Mouse (Mus musculus) embryonic facial prominence, embryonic 11.5 days (tissue): ENCODE measurements around the gene Akain1. TPM values are rescaled to one million over a fixed set of nuclear protein-coding genes. Genes with fewer than 3 reads are reported as not detected.

Source experiments
- ATAC-seq: fragments of 200-750 bp; cut with Nextera tagmentation; replicated peaks from 2 replicates; pipeline ENCODE4 v1.8.0; 2017; ENCODE audit warnings: low read depth; ENCODE audit not compliant: insufficient number of reproducible peaks, low FRiP score, low TSS enrichment
- DNase-seq: peaks from one replicate; pipeline ENCODE4 v3.0.0-alpha.2; 2015; ENCODE audit warnings: low spot score
- H3K27ac ChIP-seq: fragments of 300-500 bp; sonication (generic); replicated peaks from 2 replicates; pipeline ENCODE4 v1.5.1; 2014; ENCODE audit warnings: mild to moderate bottlenecking, low read depth, low read length, control low read depth
- H3K27me3 ChIP-seq: fragments of 300-500 bp; sonication (generic); 2 replicates; pipeline ENCODE4 v1.6.1; 2014; ENCODE audit warnings: mild to moderate bottlenecking, low read length, moderate library complexity, mixed read lengths; ENCODE audit not compliant: control insufficient read depth, insufficient read depth
- H3K36me3 ChIP-seq: fragments of 300-500 bp; sonication (generic); replicated peaks from 2 replicates; pipeline ENCODE4 v1.6.1; 2014; ENCODE audit warnings: low read depth, mild to moderate bottlenecking, low read length, moderate library complexity, mixed read lengths; ENCODE audit not compliant: control insufficient read depth, insufficient read depth
- H3K4me1 ChIP-seq: fragments of 300-500 bp; sonication (generic); 2 replicates; pipeline ENCODE4 v1.6.1; 2014; ENCODE audit warnings: low read length, mixed read lengths; ENCODE audit not compliant: control insufficient read depth, insufficient read depth
- H3K4me2 ChIP-seq: fragments of 300-500 bp; sonication (generic); 2 replicates; pipeline ENCODE4 v1.6.1; 2014; ENCODE audit warnings: low read depth, mild to moderate bottlenecking, control low read depth, low read length, moderate library complexity
- H3K4me3 ChIP-seq: fragments of 300-500 bp; sonication (generic); 2 replicates; pipeline ENCODE4 v1.5.1; 2014; ENCODE audit warnings: low read depth, low read length, control low read depth
- H3K9ac ChIP-seq: fragments of 300-500 bp; sonication (generic); replicated peaks from 2 replicates; pipeline ENCODE4 v1.6.1; 2014; ENCODE audit warnings: mild to moderate bottlenecking, control low read depth, low read length
- H3K9me3 ChIP-seq: fragments of 300-500 bp; sonication (generic); replicated peaks from 2 replicates; pipeline ENCODE4 v1.6.1; 2016; ENCODE audit warnings: mild to moderate bottlenecking, low read length, inconsistent platforms, mixed read lengths; ENCODE audit not compliant: control insufficient read depth
- WGBS: fragments of 180-500 bp; shearing (Covaris S2); extraction: QIAGEN DNeasy Blood & Tissue Kit; methylation state at CpG from one replicate; pipeline ENCODE4 v1.1.7; 2014; 5-methylcytosine and 5-hydroxymethylcytosine counted together
- polyA plus RNA-seq: library from polyadenylated mRNA; unstranded; fragments of >200 nt; fragmentation: Nextera tagmentation; extraction: Ambion mirVana; gene quantifications from 2 replicates; pipeline ENCODE4 v1.2.1, GENCODE M21; 2014

Akain1 gene
- 0.15 and 0.17 TPM in 2 replicates for polyA plus RNA-seq

DNA sequence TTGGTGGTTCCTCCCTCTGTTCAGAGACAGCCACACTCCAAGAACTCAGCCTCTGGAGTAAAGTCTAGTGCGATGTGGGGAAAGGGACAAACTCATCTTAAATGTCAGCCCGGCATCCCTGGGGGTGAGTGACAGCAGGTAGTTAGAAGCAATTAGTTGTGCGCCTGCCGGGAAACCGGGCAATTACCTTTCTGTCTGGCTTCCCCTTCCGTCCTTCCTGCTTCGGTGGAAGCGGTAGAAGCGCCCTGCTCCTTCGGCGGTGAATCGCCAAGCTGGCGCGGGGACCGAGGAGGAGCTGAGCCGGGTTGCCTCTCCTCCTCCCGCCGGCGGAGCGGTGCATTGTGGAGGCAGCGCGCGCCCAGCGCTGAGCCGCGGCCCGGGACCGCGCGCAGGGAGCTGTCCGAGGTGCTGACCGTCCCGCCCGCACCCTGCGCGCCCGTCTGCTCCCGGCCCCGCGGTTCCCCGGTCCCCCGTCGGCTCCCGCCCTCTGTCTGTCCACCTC is at the start of gene Akain1:
Gene Akain1 (plus strand): TSS at position 337 of the 502 bp plus-strand sequence.
- peaks cover 2% of the 10 kb centered on the region; the same call in 1 of the 2 replicates for H3K4me1 ChIP-seq
- peak; percentile 89 for DNase-seq
- H3K27ac ChIP-seq, result no peak within 1 kb of the TSS
- H3K27me3 ChIP-seq, result peaks cover 20% of the 10 kb centered on the region
- H3K9me3 ChIP-seq, result no peaks in the 10 kb centered on the region
- ATAC-seq, result peak; percentile 90
- no peak within 1 kb of the TSS for H3K9ac ChIP-seq
- H3K4me3 ChIP-seq, result peak within 1 kb of the TSS; percentile 23
- under 1% methylated on average over 37 of the region's 44 CpGs for WGBS
- peak within 1 kb of the TSS; percentile 67 for H3K4me2 ChIP-seq
- H3K36me3 ChIP-seq, result no peaks in the 10 kb centered on the region

DNA sequence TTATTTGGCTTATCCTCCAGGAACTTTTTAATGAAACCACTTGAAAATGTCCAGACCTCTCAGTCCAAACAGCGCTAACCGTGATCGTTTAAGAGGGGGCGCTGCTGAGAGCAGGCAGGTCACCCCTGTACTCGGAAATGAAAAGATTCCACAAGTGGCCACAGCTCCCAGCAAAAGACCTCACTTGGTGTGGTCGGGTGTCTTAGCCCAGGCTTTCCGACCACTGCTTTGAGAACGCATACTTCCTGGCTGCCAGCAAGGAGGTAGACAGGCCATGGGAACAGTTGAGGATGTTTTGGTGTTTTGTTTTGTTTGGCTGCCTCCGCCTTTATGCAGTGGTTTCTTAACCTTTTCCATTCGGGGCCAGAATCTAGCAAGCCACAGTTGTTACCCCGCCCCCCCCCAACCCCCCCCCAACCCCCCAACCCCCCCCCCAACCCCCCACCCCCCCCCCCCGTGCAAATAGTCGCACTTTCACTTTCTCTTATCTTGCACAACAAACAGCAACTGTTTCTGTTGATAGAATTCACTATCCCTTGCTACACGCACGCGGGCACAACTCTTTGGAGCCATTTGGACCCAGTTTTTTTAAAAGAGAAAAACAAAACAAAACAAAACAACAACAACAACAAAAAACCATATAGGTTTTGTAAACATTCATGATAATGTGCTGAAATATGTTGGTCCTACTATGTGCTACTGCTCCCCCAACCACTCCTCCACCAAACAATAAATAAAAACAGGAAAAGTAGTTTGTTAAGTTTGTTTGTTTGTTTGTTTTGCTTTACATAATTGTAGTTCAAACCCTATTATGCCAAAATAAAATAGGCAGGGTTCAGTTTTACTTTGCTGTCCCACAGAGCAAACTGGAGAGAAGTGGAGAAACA is 42.7 kb upstream of the Akain1 start:
- WGBS, result 41% methylated on average over 13 of the region's 16 CpGs
- Histone ChIP-seq H3K4me2 (no peak overlapping the region), H3K4me3 (no peak overlapping the region), H3K36me3 (no peaks in the 10 kb centered on the region), H3K9me3 (no peaks in the 10 kb centered on the region), H3K27ac (no peak overlapping the region), H3K27me3 (no peaks in the 10 kb centered on the region), H3K4me1 (no peaks in the 10 kb centered on the region), H3K9ac (no peak overlapping the region)
- DNase-seq (no peak), ATAC-seq (no peak)

DNA sequence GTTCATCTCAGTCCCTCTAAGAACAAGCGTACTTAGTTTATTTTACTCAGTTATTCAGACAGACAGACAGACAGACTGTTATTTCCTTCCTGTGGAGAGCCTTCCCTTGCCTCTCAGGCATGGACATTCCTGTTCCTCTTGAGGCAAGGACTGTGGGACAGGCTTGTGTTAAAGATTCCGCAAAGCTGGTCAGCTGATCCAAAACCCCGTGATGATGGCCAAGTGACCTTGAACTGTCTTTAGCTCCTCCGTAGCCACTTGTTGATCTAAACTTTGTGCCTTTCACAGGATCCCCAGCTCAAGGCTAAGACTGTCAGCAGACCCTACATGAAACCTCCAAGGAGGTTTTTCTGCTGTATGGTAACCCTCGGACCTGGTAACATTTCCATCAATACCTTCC is 42.0 kb upstream of the Akain1 start:
- Histone ChIP-seq H3K27ac (no peak overlapping the region), H3K36me3 (no peaks in the 10 kb centered on the region), H3K4me2 (no peak overlapping the region), H3K27me3 (no peaks in the 10 kb centered on the region), H3K4me3 (no peak overlapping the region), H3K4me1 (no peaks in the 10 kb centered on the region), H3K9ac (no peak overlapping the region), H3K9me3 (no peaks in the 10 kb centered on the region)
- WGBS, result 52% methylated on average over 5 of the region's 5 CpGs
- ATAC-seq (no peak), DNase-seq (no peak)

DNA sequence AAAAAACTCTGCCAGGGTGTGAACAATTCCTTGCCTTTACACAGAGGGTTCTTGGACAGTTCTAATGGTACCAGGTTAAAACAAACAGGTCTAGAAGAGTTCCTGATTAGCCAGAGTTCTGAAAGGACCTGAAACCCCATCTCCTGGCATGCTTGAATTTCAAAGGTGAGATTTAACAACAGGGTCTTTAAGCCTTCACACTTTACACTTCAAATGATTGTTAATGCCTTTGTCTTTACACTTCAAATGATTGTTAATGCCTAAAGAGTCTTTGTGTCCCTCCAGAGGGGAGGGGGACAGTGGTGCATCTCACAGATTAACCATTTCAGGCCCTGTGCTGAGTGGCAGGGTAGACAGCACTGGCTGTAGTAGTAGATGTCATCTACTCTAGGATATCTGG is 41.0 kb upstream of the Akain1 start:
- DNase-seq, result no peak
- H3K4me1 ChIP-seq, result no peaks in the 10 kb centered on the region
- no peaks in the 10 kb centered on the region for H3K27me3 ChIP-seq
- no peak overlapping the region for H3K4me3 ChIP-seq
- H3K36me3 ChIP-seq, result no peaks in the 10 kb centered on the region
- H3K9me3 ChIP-seq, result no peaks in the 10 kb centered on the region
- no peak overlapping the region for H3K9ac ChIP-seq
- no peak overlapping the region for H3K27ac ChIP-seq
- no peak for ATAC-seq
- no peak overlapping the region for H3K4me2 ChIP-seq

DNA sequence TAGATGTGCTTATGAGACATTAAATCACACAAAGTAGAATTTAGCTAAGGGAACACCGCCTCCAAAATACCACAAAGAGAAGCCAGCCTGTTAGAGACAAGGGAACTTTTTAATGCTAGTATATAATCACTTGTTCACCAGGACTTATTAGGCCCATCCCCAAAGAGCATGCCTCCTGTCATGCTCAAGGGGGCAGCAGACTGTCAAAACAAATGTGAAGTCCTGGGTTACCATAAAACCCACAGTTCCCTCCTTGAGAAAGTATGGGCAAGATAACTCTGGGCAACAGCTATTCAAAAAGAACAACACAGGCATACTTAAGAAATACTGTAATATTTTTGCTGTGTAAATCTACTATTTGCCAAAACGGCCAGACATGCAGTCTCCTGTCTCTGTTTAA is 38.0 kb upstream of the Akain1 start:
- 82% methylated on average over 2 of the region's 2 CpGs for WGBS
- Histone ChIP-seq H3K36me3 (no peaks in the 10 kb centered on the region), H3K9me3 (no peaks in the 10 kb centered on the region), H3K27me3 (no peaks in the 10 kb centered on the region), H3K27ac (no peak overlapping the region), H3K9ac (no peak overlapping the region), H3K4me3 (no peak overlapping the region), H3K4me2 (no peak overlapping the region), H3K4me1 (no peaks in the 10 kb centered on the region)
- no peak for ATAC-seq
- no peak for DNase-seq

DNA sequence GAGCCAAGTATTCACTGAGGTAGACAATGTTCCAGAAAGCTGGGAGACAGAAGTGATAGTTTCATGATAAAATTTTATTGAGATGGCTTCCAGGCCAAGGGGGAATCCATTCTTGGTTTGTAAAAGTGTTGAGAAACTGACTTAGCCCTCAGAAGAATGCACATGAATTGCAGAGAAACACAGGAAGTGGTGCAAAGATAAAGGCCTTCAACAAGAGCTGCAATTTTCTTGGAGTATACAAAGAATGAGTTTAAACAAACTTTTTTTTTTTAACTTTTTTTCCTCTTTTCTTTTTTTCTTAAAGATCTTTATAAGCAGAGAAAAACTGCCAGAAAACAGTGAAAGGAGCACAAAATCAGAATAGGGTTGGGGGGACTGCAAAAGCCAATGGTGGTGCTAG is 23.0 kb upstream of the Akain1 start:
- Histone ChIP-seq H3K4me2 (peak overlapping the region; percentile 73), H3K4me3 (peak overlapping the region; percentile 60; the same call in 1 of the 2 replicates), H3K36me3 (no peaks in the 10 kb centered on the region), H3K27me3 (no peaks in the 10 kb centered on the region), H3K27ac (no peak overlapping the region), H3K4me1 (no peaks in the 10 kb centered on the region), H3K9ac (peak overlapping the region; percentile 85; the same call in 1 of the 2 replicates), H3K9me3 (no peaks in the 10 kb centered on the region)
- ATAC-seq, result no peak
- DNase-seq, result no peak

DNA sequence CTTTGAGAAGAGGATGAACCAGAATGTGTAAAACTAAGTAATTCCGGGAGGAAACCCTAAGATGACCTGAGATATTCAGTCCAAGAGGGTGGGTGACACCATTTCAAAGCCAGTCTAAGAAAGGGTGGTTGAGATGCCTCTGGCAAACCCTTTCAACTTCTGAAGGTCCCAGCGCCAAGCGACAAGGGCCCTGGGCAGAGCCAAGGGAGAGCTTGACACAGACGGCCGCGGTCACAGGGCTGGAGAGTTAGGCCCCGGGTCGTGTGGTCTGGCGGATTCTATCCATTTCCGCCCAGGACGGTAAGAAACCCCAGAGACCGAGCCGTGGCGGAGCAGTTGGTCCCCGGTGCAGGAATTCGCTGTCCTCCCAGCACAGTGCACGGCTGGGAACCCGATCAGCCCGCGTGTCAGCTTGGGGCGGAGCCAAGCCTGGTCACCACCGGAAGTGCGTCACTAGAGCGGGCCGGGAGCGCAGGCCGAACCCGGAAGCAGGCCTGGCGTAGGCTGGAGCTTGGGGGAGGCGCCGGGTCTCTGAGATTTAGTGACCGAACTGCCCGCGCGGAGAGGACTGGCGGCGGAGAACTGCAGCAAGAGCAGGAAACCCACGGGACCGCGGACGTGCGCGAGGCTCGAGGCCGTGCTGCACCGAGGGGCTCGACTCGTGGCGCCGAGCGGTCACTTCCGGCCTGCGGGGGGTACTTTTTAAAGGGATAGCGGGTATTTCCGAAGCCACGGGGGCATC is 22.0 kb upstream of the Akain1 start:
- Histone ChIP-seq H3K27me3 (no peaks in the 10 kb centered on the region), H3K4me3 (peak overlapping the region; percentile 60), H3K4me2 (peak overlapping the region; percentile 73), H3K27ac (peak overlapping the region; percentile 77), H3K36me3 (no peaks in the 10 kb centered on the region), H3K9me3 (no peaks in the 10 kb centered on the region), H3K4me1 (no peaks in the 10 kb centered on the region), H3K9ac (peak overlapping the region; percentile 85)
- ATAC-seq (peak; percentile 99), DNase-seq (peak; percentile 95)
- WGBS, result under 1% methylated on average over 56 of the region's 56 CpGs
